Mouse (Mus musculus) liver, embryonic 11.5 days (tissue): ENCODE results near the gene Nol10. TPM values are rescaled to one million over a fixed set of nuclear protein-coding genes. Genes with fewer than 3 reads are reported as not detected.
"Not testable (repeated sequence)": the region's sequence is repeated elsewhere in the genome, so short reads cannot be mapped to it uniquely, and the experiment has no call there.

Experiments
- ATAC-seq: fragments of 200-750 bp; cut with Nextera tagmentation; replicated peaks from 2 replicates; pipeline ENCODE4 v1.8.0; 2017; ENCODE audit warnings: moderate number of reproducible peaks, mild to moderate bottlenecking, moderate TSS enrichment, moderate library complexity; ENCODE audit not compliant: low FRiP score
- DNase-seq: peaks from one replicate; pipeline ENCODE4 v3.0.0-alpha.2; 2017; ENCODE audit warnings: low spot score
- H3K27ac ChIP-seq: fragments of 300-500 bp; sonication (generic); 2 replicates; pipeline ENCODE4 v1.5.1; 2014; ENCODE audit warnings: mild to moderate bottlenecking, low read depth, low read length, control low read depth
- H3K27me3 ChIP-seq: fragments of 300-500 bp; sonication (generic); replicated peaks from 2 replicates; pipeline ENCODE4 v1.6.1; 2014; ENCODE audit warnings: low read length, mixed read lengths; ENCODE audit not compliant: control insufficient read depth, insufficient read depth
- H3K36me3 ChIP-seq: fragments of 300-500 bp; sonication (generic); 2 replicates; pipeline ENCODE4 v1.6.1; 2014; ENCODE audit warnings: mild to moderate bottlenecking, low read length, moderate library complexity, mixed read lengths; ENCODE audit not compliant: control insufficient read depth, insufficient read depth
- H3K4me1 ChIP-seq: fragments of 300-500 bp; sonication (generic); replicated peaks from 2 replicates; pipeline ENCODE4 v1.6.1; 2014; ENCODE audit warnings: low read length, mixed read lengths; ENCODE audit not compliant: control insufficient read depth, insufficient read depth
- H3K4me2 ChIP-seq: fragments of 300-500 bp; sonication (generic); 2 replicates; pipeline ENCODE4 v1.6.1; 2014; ENCODE audit warnings: mild to moderate bottlenecking, control low read depth, moderate library complexity
- H3K4me3 ChIP-seq: fragments of 300-500 bp; sonication (generic); 2 replicates; pipeline ENCODE4 v1.5.1; 2014; ENCODE audit warnings: low read depth, low read length, control low read depth
- H3K9ac ChIP-seq: fragments of 300-500 bp; sonication (generic); 2 replicates; pipeline ENCODE4 v1.6.1; 2014; ENCODE audit warnings: low read depth, low read length, control low read depth
- H3K9me3 ChIP-seq: fragments of 300-500 bp; sonication (generic); 2 replicates; pipeline ENCODE4 v1.6.1; 2016; ENCODE audit warnings: low read length, inconsistent platforms, mixed read lengths; ENCODE audit not compliant: control insufficient read depth
- WGBS: fragments of 180-500 bp; shearing (Covaris S2); extraction: QIAGEN DNeasy Blood & Tissue Kit; methylation state at CpG from one replicate; pipeline ENCODE4 v1.1.7; 2014; 5-methylcytosine and 5-hydroxymethylcytosine counted together
- polyA plus RNA-seq: library from polyadenylated mRNA; unstranded; fragments of >200 nt; fragmentation: Nextera tagmentation; extraction: Ambion mirVana; gene quantifications from 2 replicates; pipeline ENCODE4 v1.2.1, GENCODE M21; 2014

The Nol10 gene
- polyA plus RNA-seq, 1 experiment from 2014 or later = 37.8 TPM

- ATAC-seq (no peak; the same call in 1 of the 2 replicates), DNase-seq (no peak)
- Histone ChIP-seq H3K9me3 (no peaks in the 10 kb centered on the region), H3K27ac (no peak overlapping the region), H3K36me3 (no peaks in the 10 kb centered on the region), H3K27me3 (no peaks in the 10 kb centered on the region), H3K4me2 (no peak overlapping the region), H3K9ac (no peak overlapping the region), H3K4me3 (no peak overlapping the region), H3K4me1 (no peaks in the 10 kb centered on the region)
- 38% methylated on average over 3 of the region's 3 CpGs for WGBS
Measured at GRCm38 (mm10) chr12:17468359-17468758, 120.1 kb downstream of the Nol10 start.

- Histone ChIP-seq H3K9me3 (no peaks in the 10 kb centered on the region), H3K4me1 (no peaks in the 10 kb centered on the region), H3K27me3 (no peaks in the 10 kb centered on the region), H3K9ac (no peak overlapping the region), H3K4me3 (no peak overlapping the region), H3K4me2 (no peak overlapping the region), H3K36me3 (no peaks in the 10 kb centered on the region), H3K27ac (no peak overlapping the region)
- WGBS = 56% methylated on average over 7 of the region's 7 CpGs
- ATAC-seq (no peak; the same call in 1 of the 2 replicates), DNase-seq (no peak)
Measured at GRCm38 (mm10) chr12:17469869-17470268, 121.6 kb downstream of the Nol10 start.

- not testable (repeated sequence) for H3K27ac ChIP-seq, H3K4me3 ChIP-seq, H3K36me3 ChIP-seq, H3K9me3 ChIP-seq, H3K4me2 ChIP-seq, DNase-seq, H3K4me1 ChIP-seq, H3K27me3 ChIP-seq, ATAC-seq, H3K9ac ChIP-seq
Measured at GRCm38 (mm10) chr12:17470528-17470927, 122.3 kb downstream of the Nol10 start.

- H3K4me1 ChIP-seq = no peaks in the 10 kb centered on the region
- no peaks in the 10 kb centered on the region for H3K9me3 ChIP-seq
- no peak overlapping the region for H3K4me3 ChIP-seq
- DNase-seq (no peak), ATAC-seq (no peak)
- no peak overlapping the region for H3K4me2 ChIP-seq
- H3K27me3 ChIP-seq = no peaks in the 10 kb centered on the region
- H3K36me3 ChIP-seq = no peaks in the 10 kb centered on the region
- H3K27ac ChIP-seq = no peak overlapping the region
- no peak overlapping the region for H3K9ac ChIP-seq
- WGBS = 82% methylated on average over 1 of the region's 1 CpGs
Measured at GRCm38 (mm10) chr12:17471405-17471804, 123.1 kb downstream of the Nol10 start.

- Histone ChIP-seq H3K9me3 (no peaks in the 10 kb centered on the region), H3K36me3 (no peaks in the 10 kb centered on the region), H3K4me1 (no peaks in the 10 kb centered on the region), H3K4me3 (no peak overlapping the region), H3K9ac (no peak overlapping the region), H3K27me3 (no peaks in the 10 kb centered on the region), H3K4me2 (no peak overlapping the region), H3K27ac (no peak overlapping the region)
- 78% methylated on average over 3 of the region's 3 CpGs for WGBS
- ATAC-seq (no peak), DNase-seq (no peak)
Measured at GRCm38 (mm10) chr12:17473128-17473527, 124.9 kb downstream of the Nol10 start.

- H3K27ac ChIP-seq = no peak overlapping the region
- H3K4me1 ChIP-seq = no peaks in the 10 kb centered on the region
- H3K36me3 ChIP-seq = no peaks in the 10 kb centered on the region
- no peak for ATAC-seq
- DNase-seq = no peak
- no peaks in the 10 kb centered on the region for H3K27me3 ChIP-seq
- no peak overlapping the region for H3K4me3 ChIP-seq
- H3K9ac ChIP-seq = no peak overlapping the region
- H3K4me2 ChIP-seq = no peak overlapping the region
- H3K9me3 ChIP-seq = no peaks in the 10 kb centered on the region
- whole genome bisulfite sequencing = 77% methylated on average over 3 of the region's 3 CpGs
Measured at GRCm38 (mm10) chr12:17473862-17474261, 125.6 kb downstream of the Nol10 start.

GRCm38 (mm10) chr12:17474681-17475080, 126.4 kb downstream of the Nol10 start:
- Histone ChIP-seq H3K27ac (no peak overlapping the region), H3K9ac (no peak overlapping the region), H3K27me3 (no peaks in the 10 kb centered on the region), H3K4me1 (no peaks in the 10 kb centered on the region), H3K36me3 (no peaks in the 10 kb centered on the region), H3K9me3 (no peaks in the 10 kb centered on the region), H3K4me2 (no peak overlapping the region), H3K4me3 (no peak overlapping the region)
- DNase-seq = no peak
- ATAC-seq = no peak
- 61% methylated on average over 4 of the region's 4 CpGs for WGBS

- DNase-seq (no peak), ATAC-seq (no peak)
- H3K9ac ChIP-seq = no peak overlapping the region
- H3K9me3 ChIP-seq = no peaks in the 10 kb centered on the region
- H3K4me2 ChIP-seq = no peak overlapping the region
- no peaks in the 10 kb centered on the region for H3K4me1 ChIP-seq
- no peak overlapping the region for H3K27ac ChIP-seq
- 76% methylated on average over 4 of the region's 4 CpGs for WGBS
- no peak overlapping the region for H3K4me3 ChIP-seq
- no peaks in the 10 kb centered on the region for H3K27me3 ChIP-seq
- no peaks in the 10 kb centered on the region for H3K36me3 ChIP-seq
Measured at GRCm38 (mm10) chr12:17475146-17475545, 126.9 kb downstream of the Nol10 start.

GRCm38 (mm10) chr12:17478196-17478595, 129.9 kb downstream of the Nol10 start:
- 80% methylated on average over 12 of the region's 12 CpGs for WGBS
- H3K27me3 ChIP-seq = no peaks in the 10 kb centered on the region
- no peak overlapping the region for H3K4me2 ChIP-seq
- H3K4me3 ChIP-seq = no peak overlapping the region
- no peaks in the 10 kb centered on the region for H3K4me1 ChIP-seq
- H3K9ac ChIP-seq = no peak overlapping the region
- H3K27ac ChIP-seq = no peak overlapping the region
- no peak for ATAC-seq
- no peaks in the 10 kb centered on the region for H3K36me3 ChIP-seq
- no peaks in the 10 kb centered on the region for H3K9me3 ChIP-seq
- DNase-seq = peak; percentile 23
